Mouse (Mus musculus) liver, adult 2 months (tissue): ENCODE measurements around the gene Eif4g3.

Experiments
- CTCF ChIP-seq: fragments of 200-500 bp; IDR thresholded peaks from 2 replicates; pipeline ENCODE4 v1.5.1; 2011; ENCODE audit warnings: low read depth, low read length, control low read depth
- POLR2A ChIP-seq: fragments of 200-500 bp; IDR thresholded peaks from 2 replicates; pipeline ENCODE4 v1.6.1; 2011; ENCODE audit warnings: low read length, control low read depth; ENCODE audit not compliant: insufficient read depth; ENCODE audit errors: extremely low read depth

- TF ChIP-seq POLR2A (no peak), CTCF (no peak)
These were observed 157.2 kb downstream of the Eif4g3 start for GRCm38 (mm10) chr4:138149977-138150376.
